Mouse (Mus musculus) urinary bladder, postnatal 0 days (tissue): ENCODE data around the gene Gm17267. TPM values are rescaled to one million over a fixed set of nuclear protein-coding genes. Genes with fewer than 3 reads are reported as not detected.

Experiments used
- polyA plus RNA-seq: library from polyadenylated mRNA; unstranded; fragments of >200 nt; fragmentation: Nextera tagmentation; extraction: Ambion mirVana; gene quantifications from 2 replicates; pipeline ENCODE4 v1.2.1, GENCODE M21; 2015

The Gm17267 gene
- polyA plus RNA-seq: not detected in 2 replicates

DNA sequence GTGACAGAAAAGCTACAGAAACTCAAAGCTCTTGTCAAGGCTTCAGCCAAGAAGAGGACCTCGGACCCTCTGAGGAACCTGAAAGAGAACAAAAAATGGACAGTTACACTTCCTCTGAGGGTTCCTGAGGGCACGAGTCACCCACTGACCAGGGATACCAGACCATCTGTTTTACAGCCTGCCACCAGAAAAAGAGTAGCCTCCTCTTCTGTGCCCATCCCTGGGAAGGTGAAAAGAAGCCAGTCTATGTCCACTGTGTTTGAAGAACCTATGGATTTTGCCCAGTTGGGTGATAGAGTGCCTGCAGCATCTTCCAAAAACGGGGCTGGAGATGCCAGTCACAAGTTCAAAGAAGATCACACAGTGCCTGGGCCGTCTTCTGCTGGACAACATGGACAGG is at the start of gene Gm17267:
Gene Gm17267, plus strand, starts transcription at position 301 of the 400 bp plus-strand sequence.

